Mouse (Mus musculus) ES-E14 (cell line): ENCODE results near the gene Gnb1. TPM values are rescaled to one million over a fixed set of nuclear protein-coding genes. Genes with fewer than 3 reads are reported as not detected.
"Not testable (repeated sequence)": the region's sequence is repeated elsewhere in the genome, so short reads cannot be mapped to it uniquely, and the experiment has no call there.

ENCODE experiments used
- DNase-seq: peaks from one replicate; pipeline ENCODE4 v3.0.0-alpha.2; 2013; ENCODE audit warnings: low read depth, low spot score
- H3K27ac ChIP-seq: 2 replicates; pipeline ENCODE4 v1.5.1; 2012; ENCODE audit warnings: low read depth, mild to moderate bottlenecking, low read length, moderate library complexity, mixed read lengths; ENCODE audit not compliant: poor library complexity, insufficient read depth, severe bottlenecking
- H3K36me3 ChIP-seq: 2 replicates; pipeline ENCODE4 v1.6.1; 2012; ENCODE audit warnings: mild to moderate bottlenecking, low read length, moderate library complexity, mixed read lengths; ENCODE audit not compliant: control insufficient read depth, poor library complexity, insufficient read depth, severe bottlenecking
- H3K4me1 ChIP-seq, 2 experiments: fragments of 150-350 bp in 1 of 2; sonication (generic) in 1 of 2; 2 replicates each; pipeline ENCODE4 v1.6.1; 2012; ENCODE audit warnings: low read length in 2 of 2, mild to moderate bottlenecking in 1 of 2, mixed read lengths in 1 of 2; ENCODE audit not compliant: control insufficient read depth in 2 of 2, insufficient read depth in 2 of 2, poor library complexity in 1 of 2
- H3K4me3 ChIP-seq, 2 experiments: fragments of 150-350 bp in 1 of 2; sonication (generic) in 1 of 2; 2 replicates each; pipeline ENCODE4 v1.5.1; 2012; ENCODE audit warnings: low read length in 2 of 2, low read depth in 1 of 2, mild to moderate bottlenecking in 1 of 2, mixed read lengths in 1 of 2; ENCODE audit not compliant: insufficient read depth in 1 of 2, poor library complexity in 1 of 2, severe bottlenecking in 1 of 2
- H3K9ac ChIP-seq: 2 replicates; pipeline ENCODE4 v1.6.1; 2012; ENCODE audit warnings: low read depth, mild to moderate bottlenecking, low read length, mixed read lengths; ENCODE audit not compliant: poor library complexity, insufficient read depth, severe bottlenecking
- H3K9me3 ChIP-seq: fragments of 150-350 bp; sonication (generic); 2 replicates; pipeline ENCODE4 v1.6.1; 2012; ENCODE audit warnings: low read depth, mild to moderate bottlenecking, low read length; ENCODE audit not compliant: control insufficient read depth, insufficient read depth
- CHD2 ChIP-seq: IDR thresholded peaks from 2 replicates; pipeline ENCODE4 v1.6.1; 2014; ENCODE audit warnings: mild to moderate bottlenecking, low read depth, low read length, inconsistent platforms
- HCFC1 ChIP-seq: IDR thresholded peaks from 2 replicates; pipeline ENCODE4 v1.6.1; 2012; ENCODE audit warnings: low read length, inconsistent platforms, borderline replicate concordance; ENCODE audit not compliant: insufficient read depth
- MAFK ChIP-seq: IDR thresholded peaks from 2 replicates; pipeline ENCODE4 v1.6.1; 2014; ENCODE audit warnings: mild to moderate bottlenecking, low read depth, low read length, inconsistent platforms; ENCODE audit not compliant: insufficient read depth
- ZC3H11A ChIP-seq: IDR thresholded peaks from 2 replicates; pipeline ENCODE4 v1.6.1; 2012; ENCODE audit warnings: low read depth, mild to moderate bottlenecking, inconsistent platforms, low read length, borderline replicate concordance
- ZNF384 ChIP-seq: IDR thresholded peaks from 2 replicates; pipeline ENCODE4 v1.6.1; 2012; ENCODE audit warnings: low read depth, low read length, inconsistent platforms
- in situ Hi-C, 2 experiments: fragments of 600-800 bp; cut with MboI; formaldehyde crosslinking; loops; one replicate each; pipeline ENCODE4 v1.15.1; 2025; ENCODE audit warnings: low sequenced_read_pairs in 2 of 2, inconsistent platforms in 1 of 2; ENCODE audit not compliant: unreplicated experiment in 2 of 2
- total RNA-seq: library from RNA; depleted of rRNA; stranded (reverse); fragments of 300-350 nt; gene quantifications from 2 replicates; pipeline ENCODE4 v1.2.3, GENCODE M21; 2012

The Gnb1 gene
- total RNA-seq, 1 experiment, result 156 TPM

- Histone ChIP-seq H3K9me3 (no peaks in the 10 kb centered on the region), H3K9ac (no peak overlapping the region), H3K4me3 (no peak overlapping the region), H3K36me3 (no peaks in the 10 kb centered on the region), H3K4me1 (peaks cover 0 to 19% of the 10 kb centered on the region in 2 experiments; a peak in 1 of 4 replicates), H3K27ac (no peak overlapping the region)
- in situ Hi-C loops, result no loop called here
- no peak for TF ChIP-seq CHD2
- TF ChIP-seq MAFK, result no peak
- no peak for TF ChIP-seq HCFC1
- no peak for TF ChIP-seq ZNF384
- TF ChIP-seq ZC3H11A, result no peak
- DNase-seq, result no peak
Measured at GRCm38 (mm10) chr4:155470997-155471396, 20.2 kb upstream of the Gnb1 start.

GRCm38 (mm10) chr4:155471406-155471805, 19.8 kb upstream of the Gnb1 start:
- no peak overlapping the region for H3K27ac ChIP-seq

GRCm38 (mm10) chr4:155472716-155473290, 18.4 kb upstream of the Gnb1 start:
- H3K27ac ChIP-seq, result no peak overlapping the region
- no peaks in the 10 kb centered on the region for H3K9me3 ChIP-seq
- H3K4me1 ChIP-seq, result peaks cover 0 to 19% of the 10 kb centered on the region in 2 experiments; a peak in 1 of 4 replicates
- no peak overlapping the region for H3K9ac ChIP-seq
- TF ChIP-seq CHD2 (no peak), HCFC1 (no peak), MAFK (no peak), ZC3H11A (no peak)
- DNase-seq, result no peak
- in situ Hi-C loops, result no loop called here
- H3K36me3 ChIP-seq, result no peaks in the 10 kb centered on the region
- no peak overlapping the region for H3K4me3 ChIP-seq

More at GRCm38 (mm10) chr4:155471406-155471805, 19.8 kb upstream of the Gnb1 start:
- Histone ChIP-seq H3K4me3 (no peak overlapping the region), H3K9ac (no peak overlapping the region), H3K36me3 (no peaks in the 10 kb centered on the region), H3K4me1 (peaks cover 0 to 19% of the 10 kb centered on the region in 2 experiments; a peak in 1 of 4 replicates), H3K9me3 (no peaks in the 10 kb centered on the region)
- TF ChIP-seq ZC3H11A, result no peak
- no peak for TF ChIP-seq HCFC1
- TF ChIP-seq MAFK, result no peak
- TF ChIP-seq ZNF384, result no peak
- no peak for TF ChIP-seq CHD2
- DNase-seq, result no peak
- in situ Hi-C loops, result no loop called here

GRCm38 (mm10) chr4:155473319-155473718, 17.8 kb upstream of the Gnb1 start:
- Histone ChIP-seq H3K4me3 (no peak overlapping the region; a peak in 1 of 4 replicates), H3K4me1 (peaks cover 0 to 19% of the 10 kb centered on the region in 2 experiments; a peak in 1 of 4 replicates), H3K36me3 (no peaks in the 10 kb centered on the region), H3K27ac (no peak overlapping the region), H3K9ac (no peak overlapping the region), H3K9me3 (no peaks in the 10 kb centered on the region)
- no peak for TF ChIP-seq ZNF384
- no peak for TF ChIP-seq CHD2
- no peak for TF ChIP-seq ZC3H11A
- in situ Hi-C loops, result no loop called here
- DNase-seq, result no peak

GRCm38 (mm10) chr4:155473796-155474195, 17.4 kb upstream of the Gnb1 start:
- H3K27ac ChIP-seq, H3K4me3 ChIP-seq, H3K36me3 ChIP-seq, DNase-seq, in situ Hi-C loops, H3K9me3 ChIP-seq, H3K9ac ChIP-seq: not testable (repeated sequence)
- H3K4me1 ChIP-seq, result peaks cover 0 to 19% of the 10 kb centered on the region in 2 experiments; a peak in 1 of 4 replicates
